Mouse (Mus musculus): ENCODE data around the gene Ankfn1. TPM values are rescaled to one million over a fixed set of nuclear protein-coding genes. Genes with fewer than 3 reads are reported as not detected.

Ankfn1 gene
- polyA plus RNA-seq, 1 experiment: not detected

DNA sequence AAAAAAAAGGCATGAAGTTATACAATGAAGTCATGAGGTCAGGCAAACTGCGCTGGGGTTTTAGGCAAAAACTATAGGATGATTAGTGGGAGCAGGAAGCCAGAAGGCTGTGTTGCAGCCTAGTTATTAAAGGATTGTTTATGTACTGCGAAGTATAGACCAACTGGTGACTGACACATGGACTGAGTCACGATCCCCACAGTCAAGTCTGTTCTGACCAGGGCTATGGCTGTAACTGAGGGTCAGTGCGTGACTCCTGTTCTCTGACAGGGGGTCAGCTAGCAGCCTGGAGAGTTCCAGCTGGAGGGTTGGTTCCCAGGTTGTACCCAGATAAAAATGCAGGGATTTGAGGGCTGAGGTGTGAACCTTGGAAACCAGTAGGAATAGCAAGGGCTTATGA, 301.4 kb downstream of the Ankfn1 start:
- Histone ChIP-seq H3K4me3 (replicated peaks) (no peak overlapping the region), H3K9me3 (ENCODE audit: control insufficient read depth, low read length) (peaks cover 2% of the 10 kb centered on the region; the same call in 1 of the 2 replicates), H3K36me3 (ENCODE audit: control insufficient read depth) (no peaks in the 10 kb centered on the region), H3K27me3 (ENCODE audit: control insufficient read depth) (no peaks in the 10 kb centered on the region), H3K4me1 (ENCODE audit: control insufficient read depth) (no peaks in the 10 kb centered on the region)
- TF ChIP-seq GATA1 (IDR thresholded peaks at IDR 0.05; ENCODE audit: low read length): no peak
- TF ChIP-seq TAL1 (IDR thresholded peaks at IDR 0.05; ENCODE audit: low read length): no peak

DNA sequence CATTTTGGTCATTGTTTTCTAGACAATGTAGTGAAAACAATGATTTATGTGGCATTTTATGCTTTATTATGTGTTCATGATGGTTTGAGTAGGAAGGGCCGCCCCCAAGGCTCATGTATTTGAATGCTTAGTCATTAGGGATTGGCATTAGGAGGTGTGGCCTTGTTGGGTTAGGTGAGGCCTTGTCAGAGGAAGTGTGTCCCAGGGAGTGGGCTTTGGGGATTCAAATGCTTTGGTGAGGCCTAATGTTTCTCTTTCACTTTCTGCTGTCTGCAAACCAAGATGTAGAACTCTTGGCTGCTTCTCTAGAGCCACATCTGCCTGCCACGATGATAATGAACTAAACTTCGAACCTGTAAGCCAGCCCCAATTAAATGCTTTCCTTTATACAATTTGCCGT, 304.6 kb downstream of the Ankfn1 start:
- TF ChIP-seq GATA1 (IDR thresholded peaks at IDR 0.05; ENCODE audit: low read length) (no peak), TAL1 (IDR thresholded peaks at IDR 0.05; ENCODE audit: low read length) (no peak)
- Histone ChIP-seq H3K9me3 (ENCODE audit: control insufficient read depth, low read length) (no peaks in the 10 kb centered on the region), H3K4me3 (replicated peaks) (no peak overlapping the region), H3K36me3 (ENCODE audit: control insufficient read depth) (no peaks in the 10 kb centered on the region), H3K4me1 (ENCODE audit: control insufficient read depth) (no peaks in the 10 kb centered on the region), H3K27me3 (ENCODE audit: control insufficient read depth) (no peaks in the 10 kb centered on the region)

DNA sequence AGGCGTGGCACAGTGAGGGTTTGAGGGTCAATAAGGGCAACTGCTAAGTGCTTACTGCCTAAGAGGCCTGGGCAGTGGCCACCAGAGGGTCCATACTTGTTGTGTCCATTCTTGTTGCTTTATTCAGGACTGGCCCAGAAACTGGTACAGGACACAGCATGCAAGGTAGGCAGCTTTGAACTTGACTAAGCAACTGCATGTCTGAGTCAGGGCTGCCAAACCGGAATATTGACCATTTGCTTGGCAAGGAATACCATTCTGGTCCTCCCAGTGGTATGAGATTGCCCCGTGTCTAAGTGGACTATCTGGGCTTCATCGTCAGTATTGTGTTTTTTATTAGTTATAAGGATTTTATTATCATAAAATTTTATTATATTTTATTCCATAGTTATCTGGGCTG, 312.1 kb downstream of the Ankfn1 start:
- H3K4me3 ChIP-seq (replicated peaks): no peak overlapping the region
- H3K9me3 ChIP-seq (ENCODE audit: control insufficient read depth, low read length): peaks cover 2% of the 10 kb centered on the region; the same call in 1 of the 2 replicates
- no peaks in the 10 kb centered on the region for H3K36me3 ChIP-seq (ENCODE audit: control insufficient read depth)
- H3K4me1 ChIP-seq (ENCODE audit: control insufficient read depth): no peaks in the 10 kb centered on the region
- TF ChIP-seq TAL1 (IDR thresholded peaks at IDR 0.05; ENCODE audit: low read length) (no peak), GATA1 (IDR thresholded peaks at IDR 0.05; ENCODE audit: low read length) (no peak)
- no peaks in the 10 kb centered on the region for H3K27me3 ChIP-seq (ENCODE audit: control insufficient read depth)

DNA sequence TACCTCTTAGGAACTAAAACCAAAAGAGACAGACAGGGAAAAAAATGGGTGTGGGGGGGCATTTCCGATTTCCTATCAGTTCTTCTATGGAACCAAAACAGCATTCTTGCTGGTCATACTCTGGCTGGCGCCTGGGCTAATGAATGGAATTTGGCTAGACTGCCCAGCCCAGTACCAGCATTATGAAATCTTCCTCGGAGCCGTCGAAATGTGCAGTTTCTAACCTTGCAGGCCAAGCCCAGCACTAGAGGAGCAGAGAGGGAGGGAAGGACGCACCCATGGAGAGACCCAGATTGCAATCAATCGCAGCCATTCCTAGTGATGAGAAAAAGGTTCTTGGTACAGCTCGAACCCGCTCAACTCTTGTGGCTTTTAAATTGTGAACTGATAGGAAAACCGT, 315.2 kb downstream of the Ankfn1 start:
- TF ChIP-seq TAL1 (IDR thresholded peaks at IDR 0.05; ENCODE audit: low read length) (no peak), GATA1 (IDR thresholded peaks at IDR 0.05; ENCODE audit: low read length) (no peak)
- H3K9me3 ChIP-seq (ENCODE audit: control insufficient read depth, low read length): peaks cover 2% of the 10 kb centered on the region; the same call in 1 of the 2 replicates
- no peaks in the 10 kb centered on the region for H3K4me1 ChIP-seq (ENCODE audit: control insufficient read depth)
- no peak overlapping the region for H3K4me3 ChIP-seq (replicated peaks)
- H3K27me3 ChIP-seq (ENCODE audit: control insufficient read depth): no peaks in the 10 kb centered on the region
- H3K36me3 ChIP-seq (ENCODE audit: control insufficient read depth): no peaks in the 10 kb centered on the region

DNA sequence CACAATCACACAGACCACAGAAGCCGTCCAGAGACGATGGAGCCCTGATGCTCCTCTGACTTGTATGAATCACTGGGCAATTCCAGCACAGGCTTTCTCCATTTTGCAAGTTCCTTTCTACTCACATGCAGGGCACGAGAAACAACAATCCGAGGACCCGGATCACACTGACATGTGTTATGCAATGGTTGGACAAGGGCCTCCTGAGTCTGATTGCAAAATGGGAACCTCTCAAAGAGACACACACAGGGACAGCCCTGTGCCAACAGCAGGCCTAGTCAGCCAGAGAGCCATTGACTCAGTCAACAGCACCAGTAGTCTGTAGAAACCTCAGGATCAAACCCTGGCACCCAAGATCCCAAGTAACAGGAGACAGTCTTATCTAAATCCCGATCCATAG, 318.0 kb downstream of the Ankfn1 start:
- Histone ChIP-seq H3K9me3 (ENCODE audit: control insufficient read depth, low read length) (no peaks in the 10 kb centered on the region), H3K27me3 (ENCODE audit: control insufficient read depth) (no peaks in the 10 kb centered on the region), H3K36me3 (ENCODE audit: control insufficient read depth) (no peaks in the 10 kb centered on the region), H3K4me1 (ENCODE audit: control insufficient read depth) (no peaks in the 10 kb centered on the region), H3K4me3 (replicated peaks) (no peak overlapping the region)
- no peak for TF ChIP-seq TAL1 (IDR thresholded peaks at IDR 0.05; ENCODE audit: low read length)
- TF ChIP-seq GATA1 (IDR thresholded peaks at IDR 0.05; ENCODE audit: low read length): no peak

DNA sequence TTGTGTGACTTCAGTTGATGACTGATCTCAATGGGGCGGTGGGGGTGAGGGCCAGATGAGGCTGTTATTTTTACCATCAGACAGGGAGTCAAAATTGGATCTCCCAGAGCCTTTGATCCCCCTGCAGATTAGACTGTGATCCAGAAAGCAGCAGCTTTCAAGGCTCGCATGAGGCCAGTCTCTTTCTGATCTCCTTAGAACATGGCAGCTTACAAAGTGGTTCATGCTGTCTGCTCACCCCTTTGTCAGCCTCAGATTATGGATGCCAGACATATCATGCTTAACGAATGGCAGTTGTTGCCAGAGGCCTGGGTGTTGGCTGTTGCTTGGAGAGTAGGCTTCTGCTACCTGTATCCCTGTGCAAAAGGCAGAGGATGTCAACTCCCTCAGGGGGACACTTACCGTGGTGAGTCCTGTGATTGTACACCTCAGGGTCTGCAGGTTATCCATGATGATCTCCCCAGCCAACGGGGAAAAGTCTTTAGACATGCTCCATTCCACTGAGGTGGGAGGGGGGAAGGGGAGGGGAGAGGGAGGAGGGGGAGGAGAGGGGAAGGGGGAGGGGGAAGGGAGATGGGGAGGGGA, 321.7 kb downstream of the Ankfn1 start:
- H3K4me3 ChIP-seq (replicated peaks): no peak overlapping the region
- no peak for TF ChIP-seq TAL1 (IDR thresholded peaks at IDR 0.05; ENCODE audit: low read length)
- TF ChIP-seq GATA1 (IDR thresholded peaks at IDR 0.05; ENCODE audit: low read length): no peak
- H3K36me3 ChIP-seq (ENCODE audit: control insufficient read depth): no peaks in the 10 kb centered on the region
- no peaks in the 10 kb centered on the region for H3K27me3 ChIP-seq (ENCODE audit: control insufficient read depth)
- H3K4me1 ChIP-seq (ENCODE audit: control insufficient read depth): no peaks in the 10 kb centered on the region
- no peaks in the 10 kb centered on the region for H3K9me3 ChIP-seq (ENCODE audit: control insufficient read depth, low read length)

DNA sequence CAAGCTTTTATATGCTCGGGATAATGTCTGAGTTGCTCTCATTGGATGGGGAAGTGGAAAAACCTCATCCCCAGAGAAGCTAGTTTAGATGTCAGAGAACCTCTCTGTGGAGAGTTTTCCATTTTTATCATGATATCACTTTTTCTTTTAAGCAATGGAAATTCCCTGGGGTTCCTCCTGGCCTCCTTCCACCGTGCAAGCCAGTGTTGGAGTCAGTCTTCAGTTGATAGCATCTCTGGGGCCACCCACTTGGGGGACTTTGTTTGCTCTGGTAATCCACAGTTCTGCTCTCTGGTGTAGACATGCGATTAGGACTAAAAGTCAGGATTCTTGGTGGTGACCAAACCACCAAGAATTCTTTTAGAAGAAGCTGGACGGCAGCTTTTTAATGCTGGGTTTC, 322.8 kb downstream of the Ankfn1 start:
- H3K36me3 ChIP-seq (ENCODE audit: control insufficient read depth): no peaks in the 10 kb centered on the region
- H3K4me1 ChIP-seq (ENCODE audit: control insufficient read depth): no peaks in the 10 kb centered on the region
- H3K4me3 ChIP-seq (replicated peaks): no peak overlapping the region
- TF ChIP-seq TAL1 (IDR thresholded peaks at IDR 0.05; ENCODE audit: low read length) (no peak), GATA1 (IDR thresholded peaks at IDR 0.05; ENCODE audit: low read length) (no peak)
- H3K27me3 ChIP-seq (ENCODE audit: control insufficient read depth): no peaks in the 10 kb centered on the region
- H3K9me3 ChIP-seq (ENCODE audit: control insufficient read depth, low read length): no peaks in the 10 kb centered on the region

DNA sequence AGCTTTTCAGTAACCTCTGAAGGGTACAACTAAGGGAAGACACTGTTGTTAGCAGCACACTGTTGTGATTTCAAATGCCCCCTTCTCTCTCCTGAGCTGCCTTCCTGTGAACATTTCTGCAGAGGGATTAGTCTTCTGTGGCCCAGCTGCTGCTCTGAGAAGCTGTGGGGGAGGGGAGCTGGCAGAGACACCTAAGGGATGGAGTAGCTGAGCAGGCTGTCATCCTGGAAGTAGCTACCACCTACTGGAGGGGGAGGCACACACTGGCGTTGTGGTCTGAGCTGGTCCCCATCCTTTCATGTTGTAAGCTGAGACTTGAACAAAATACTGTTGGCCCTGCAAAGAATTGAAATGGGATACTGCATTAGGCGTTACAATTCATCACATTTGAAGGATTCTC, 324.6 kb downstream of the Ankfn1 start:
- no peak for TF ChIP-seq GATA1 (IDR thresholded peaks at IDR 0.05; ENCODE audit: low read length)
- no peak for TF ChIP-seq TAL1 (IDR thresholded peaks at IDR 0.05; ENCODE audit: low read length)
- H3K4me1 ChIP-seq (ENCODE audit: control insufficient read depth): no peaks in the 10 kb centered on the region
- no peaks in the 10 kb centered on the region for H3K36me3 ChIP-seq (ENCODE audit: control insufficient read depth)
- no peaks in the 10 kb centered on the region for H3K27me3 ChIP-seq (ENCODE audit: control insufficient read depth)
- no peaks in the 10 kb centered on the region for H3K9me3 ChIP-seq (ENCODE audit: control insufficient read depth, low read length)
- H3K4me3 ChIP-seq (replicated peaks): no peak overlapping the region

DNA sequence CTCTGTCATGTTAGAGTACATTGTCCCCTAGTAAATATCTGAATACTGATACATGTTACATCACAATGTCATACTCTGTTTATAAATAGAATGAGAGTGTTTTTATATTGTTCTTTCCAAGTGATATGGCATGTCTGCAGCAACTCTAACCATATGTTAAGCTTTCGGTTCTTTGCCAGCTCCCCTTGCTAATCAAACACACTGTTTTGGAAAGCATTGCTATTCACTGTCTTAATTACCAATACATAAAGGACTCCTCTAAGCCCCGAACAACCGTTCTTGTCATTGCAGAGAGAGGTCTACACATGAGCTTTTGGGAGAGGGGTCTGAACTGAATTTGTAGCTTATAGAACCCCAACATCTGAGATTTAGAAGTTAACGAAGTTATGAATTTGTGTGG, 327.0 kb downstream of the Ankfn1 start:
- TF ChIP-seq GATA1 (IDR thresholded peaks at IDR 0.05; ENCODE audit: low read length) (no peak), TAL1 (IDR thresholded peaks at IDR 0.05; ENCODE audit: low read length) (no peak)
- H3K4me3 ChIP-seq (replicated peaks): no peak overlapping the region
- H3K9me3 ChIP-seq (ENCODE audit: control insufficient read depth, low read length): no peaks in the 10 kb centered on the region
- H3K27me3 ChIP-seq (ENCODE audit: control insufficient read depth): no peaks in the 10 kb centered on the region
- no peaks in the 10 kb centered on the region for H3K36me3 ChIP-seq (ENCODE audit: control insufficient read depth)
- no peaks in the 10 kb centered on the region for H3K4me1 ChIP-seq (ENCODE audit: control insufficient read depth)

DNA sequence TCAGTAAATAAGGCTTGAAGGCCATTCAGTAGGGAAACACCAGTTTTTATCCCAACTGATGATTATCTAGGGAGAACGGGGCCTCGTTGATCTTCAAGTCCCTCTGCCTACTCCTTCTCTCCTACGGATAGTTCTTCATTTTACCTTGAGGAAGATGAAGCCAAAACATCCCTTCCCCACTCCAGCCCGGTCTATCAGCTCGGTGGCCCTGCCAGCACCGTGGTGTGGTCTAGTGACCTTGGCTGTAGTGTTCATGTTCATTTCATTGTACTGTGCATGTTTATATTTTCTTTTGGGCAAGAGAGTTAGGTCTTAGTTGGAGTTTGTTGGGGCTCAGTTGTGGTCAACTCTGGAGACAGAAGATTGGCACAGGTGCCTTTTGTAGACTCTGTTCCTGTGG, 328.5 kb downstream of the Ankfn1 start:
- H3K36me3 ChIP-seq (ENCODE audit: control insufficient read depth): no peaks in the 10 kb centered on the region
- TF ChIP-seq TAL1 (IDR thresholded peaks at IDR 0.05; ENCODE audit: low read length): no peak
- TF ChIP-seq GATA1 (IDR thresholded peaks at IDR 0.05; ENCODE audit: low read length): no peak
- no peaks in the 10 kb centered on the region for H3K9me3 ChIP-seq (ENCODE audit: control insufficient read depth, low read length)
- no peaks in the 10 kb centered on the region for H3K27me3 ChIP-seq (ENCODE audit: control insufficient read depth)
- H3K4me1 ChIP-seq (ENCODE audit: control insufficient read depth): no peaks in the 10 kb centered on the region
- no peak overlapping the region for H3K4me3 ChIP-seq (replicated peaks)

Measured in erythroblast, embryonic 14.5 days (primary cell).